Mouse (Mus musculus) lung, adult 2 months (tissue): ENCODE data around the gene Hspa12a. TPM values are rescaled to one million over a fixed set of nuclear protein-coding genes. Genes with fewer than 3 reads are reported as not detected.
A peak's percentile ranks its signal among the peaks of the same experiment; 100 is the strongest.

Experiments used
- DNase-seq: peaks from one replicate; pipeline ENCODE4 v3.0.0; 2022
- H3K4me1 ChIP-seq: fragments of 200-500 bp; 2 replicates; pipeline ENCODE4 v1.6.1; 2011; ENCODE audit warnings: low read length; ENCODE audit not compliant: control insufficient read depth, insufficient read depth
- H3K4me3 ChIP-seq: fragments of 200-500 bp; replicated peaks from 2 replicates; pipeline ENCODE3; 2011; ENCODE audit warnings: low read depth, mild to moderate bottlenecking, control low read depth, low read length; ENCODE audit errors: extremely low read depth
- CTCF ChIP-seq: fragments of 200-500 bp; IDR thresholded peaks from 2 replicates; pipeline ENCODE4 v1.5.1; 2011; ENCODE audit warnings: mild to moderate bottlenecking, low read length, control low read depth; ENCODE audit not compliant: insufficient read depth
- POLR2A ChIP-seq: fragments of 200-500 bp; IDR thresholded peaks from 2 replicates; pipeline ENCODE4 v1.6.1; 2011; ENCODE audit warnings: low read depth, mild to moderate bottlenecking, control low read depth, low read length, borderline replicate concordance; ENCODE audit errors: extremely low read depth
- WGBS: fragments of 180-500 bp; shearing (Covaris S2); methylation state at CpG from one replicate; pipeline ENCODE4 v1.1.7; 2018; 5-methylcytosine and 5-hydroxymethylcytosine counted together
- polyA plus RNA-seq: library from polyadenylated mRNA; depleted of rRNA; stranded (reverse); fragments of >200 nt; gene quantifications from 2 replicates; pipeline ENCODE4 v1.2.3, GENCODE M21; 2012; rRNA removed

Hspa12a gene
- polyA plus RNA-seq, result 12.5 and 13.1 TPM in 2 replicates

- TF ChIP-seq CTCF (no peak), POLR2A (peak; percentile 95; the same call in 1 of the 2 replicates)
- under 1% methylated on average over 65 of the region's 65 CpGs for WGBS
Observed at GRCm38 (mm10) chr19:58942841-58943828, at the start of gene Hspa12a, which contains the start of gene Eno4. Gene Hspa12a (minus strand): TSS chr19:58943654. Gene Eno4 (plus strand): TSS chr19:58943425.

GRCm38 (mm10) chr19:58981571-58981970, 38.1 kb upstream of the Hspa12a start:
- DNase-seq, result no peak
- Histone ChIP-seq H3K4me1 (no peaks in the 10 kb centered on the region), H3K4me3 (no peak overlapping the region)
- 47% methylated on average over 9 of the region's 9 CpGs for WGBS
- no peak for TF ChIP-seq CTCF
- TF ChIP-seq POLR2A, result no peak

More at GRCm38 (mm10) chr19:58942841-58943828, at the start of gene Hspa12a, which contains the start of gene Eno4:
- Histone ChIP-seq H3K4me3 (peak within 1 kb of the TSS; percentile 85), H3K4me1 (peaks cover 4% of the 10 kb centered on the region; the same call in 1 of the 2 replicates)
- peak; percentile 94 for DNase-seq

GRCm38 (mm10) chr19:58980056-58980440, 36.6 kb upstream of the Hspa12a start:
- WGBS, result 69% methylated on average over 5 of the region's 5 CpGs
- Histone ChIP-seq H3K4me3 (no peak overlapping the region), H3K4me1 (no peaks in the 10 kb centered on the region)
- no peak for DNase-seq
- TF ChIP-seq POLR2A (no peak), CTCF (no peak)

GRCm38 (mm10) chr19:58979436-58980055, 36.1 kb upstream of the Hspa12a start:
- H3K4me1 ChIP-seq, result no peaks in the 10 kb centered on the region
- 59% methylated on average over 13 of the region's 13 CpGs for WGBS
- TF ChIP-seq CTCF (no peak), POLR2A (no peak)
- no peak for DNase-seq
- no peak overlapping the region for H3K4me3 ChIP-seq

- H3K4me1 ChIP-seq, result no peaks in the 10 kb centered on the region
- no peak for TF ChIP-seq POLR2A
- no peak for TF ChIP-seq CTCF
- no peak for DNase-seq
- no peak overlapping the region for H3K4me3 ChIP-seq
- WGBS, result 64% methylated on average over 11 of the region's 11 CpGs
Observed at GRCm38 (mm10) chr19:58978401-58979171, 35.1 kb upstream of the Hspa12a start.

GRCm38 (mm10) chr19:58975216-58975863, 31.9 kb upstream of the Hspa12a start:
- DNase-seq, result no peak
- Histone ChIP-seq H3K4me3 (no peak overlapping the region), H3K4me1 (no peaks in the 10 kb centered on the region)
- 79% methylated on average over 11 of the region's 11 CpGs for WGBS
- no peak for TF ChIP-seq POLR2A
- no peak for TF ChIP-seq CTCF

GRCm38 (mm10) chr19:58974126-58974525, 30.7 kb upstream of the Hspa12a start:
- H3K4me1 ChIP-seq, result no peaks in the 10 kb centered on the region
- TF ChIP-seq POLR2A (no peak), CTCF (no peak)
- DNase-seq, result no peak
- no peak overlapping the region for H3K4me3 ChIP-seq
- 89% methylated on average over 8 of the region's 8 CpGs for WGBS

GRCm38 (mm10) chr19:58970826-58971225, 27.4 kb upstream of the Hspa12a start:
- Histone ChIP-seq H3K4me3 (no peak overlapping the region), H3K4me1 (no peaks in the 10 kb centered on the region)
- no peak for DNase-seq
- TF ChIP-seq CTCF, result no peak
- WGBS, result 69% methylated on average over 13 of the region's 13 CpGs

GRCm38 (mm10) chr19:58968731-58969506, 25.5 kb upstream of the Hspa12a start:
- no peak overlapping the region for H3K4me3 ChIP-seq
- 33% methylated on average over 15 of the region's 15 CpGs for WGBS
- H3K4me1 ChIP-seq, result no peaks in the 10 kb centered on the region
- TF ChIP-seq POLR2A (no peak), CTCF (no peak)
- DNase-seq, result no peak
